Mouse (Mus musculus): Measurements from ENCODE around the gene Gfpt1.

GRCm38 (mm10) chr6:87004099-87004498 lies 38.5 kb upstream of the Gfpt1 start:
- TF ChIP-seq CTCF (IDR thresholded peaks at IDR 0.05; ENCODE audit: borderline replicate concordance, insufficient read depth, low read length) (no peak), POLR2A (IDR thresholded peaks at IDR 0.05; ENCODE audit: low read depth, low read length) (no peak)
